Mouse (Mus musculus): ENCODE measurements at regions not wholly inside any gene's neighbourhood (a gene's known extent, or its start where the extent isn't known, plus 50 kb on each side); places are given as distances from the start of the nearest gene placed in this dataset.

GRCm38 (mm10) chr11:7508861-7509260 lies 295.1 kb upstream of the Igfbp3 start:
- in situ Hi-C loops (cut with MseI, MboI) = no loop called here

- in situ Hi-C loops (cut with MseI, MboI) = no loop called here
Observed at GRCm38 (mm10) chr11:7506421-7506945, 292.8 kb upstream of the Igfbp3 start.

DNA sequence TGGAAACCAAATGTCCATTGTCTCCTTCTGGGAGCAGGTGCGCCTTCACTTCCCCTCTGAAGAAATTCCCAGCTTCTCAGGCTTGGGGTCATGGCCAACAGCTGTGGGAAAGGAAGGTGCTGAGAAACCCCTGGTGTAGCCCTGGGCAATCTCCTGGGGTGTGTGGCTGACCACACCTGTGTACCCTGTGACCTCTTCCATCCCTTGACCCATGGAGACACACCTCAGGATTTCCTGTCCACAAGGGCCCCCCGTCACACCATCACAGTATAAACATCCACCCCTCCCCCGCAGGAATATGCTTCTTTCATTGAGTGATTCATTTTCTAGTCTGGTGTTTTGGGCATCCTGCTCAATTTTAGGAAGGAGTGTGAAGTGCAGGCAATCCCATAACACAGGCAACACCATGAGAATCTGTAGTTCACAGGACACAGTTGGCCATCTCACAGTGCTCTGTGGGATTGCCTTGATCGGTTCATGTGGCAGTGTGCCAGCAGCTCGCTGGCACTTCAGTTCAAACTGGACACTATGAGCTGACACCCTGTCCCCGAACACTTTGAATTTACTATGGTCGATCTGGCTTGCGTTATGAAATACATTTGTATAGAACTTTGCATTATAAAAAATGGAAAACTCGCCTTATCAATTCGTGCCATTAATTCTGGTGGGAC lies 291.1 kb upstream of the Igfbp3 start:
- in situ Hi-C loops (cut with MseI, MboI) = no loop called here

DNA sequence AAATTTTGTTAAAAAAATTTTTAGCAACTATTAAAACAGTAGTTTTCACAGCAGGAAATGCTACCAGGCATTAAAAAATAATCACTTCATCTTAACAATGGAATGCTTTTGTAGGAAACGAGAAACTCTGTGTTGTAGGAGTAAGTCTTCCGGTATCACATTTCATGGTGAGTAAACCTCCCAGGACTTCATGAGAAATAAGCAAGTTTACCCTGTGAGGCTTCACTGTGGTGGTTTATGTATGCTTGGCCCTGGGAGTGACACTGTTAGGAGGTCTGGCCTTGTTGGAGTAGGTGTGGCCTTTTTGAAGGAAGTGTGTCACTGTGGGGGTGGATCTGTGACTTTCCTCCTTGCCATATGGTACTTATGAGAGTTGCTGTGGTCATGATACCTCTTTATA lies 289.0 kb upstream of the Igfbp3 start:
- in situ Hi-C loops (cut with MseI, MboI) = no loop called here

- in situ Hi-C loops (cut with MseI, MboI) = no loop called here
Observed at GRCm38 (mm10) chr11:7502045-7502444, 288.3 kb upstream of the Igfbp3 start.

GRCm38 (mm10) chr11:7497803-7498202 lies 284.1 kb upstream of the Igfbp3 start:
- in situ Hi-C loops (cut with MseI, MboI) = no loop called here

DNA sequence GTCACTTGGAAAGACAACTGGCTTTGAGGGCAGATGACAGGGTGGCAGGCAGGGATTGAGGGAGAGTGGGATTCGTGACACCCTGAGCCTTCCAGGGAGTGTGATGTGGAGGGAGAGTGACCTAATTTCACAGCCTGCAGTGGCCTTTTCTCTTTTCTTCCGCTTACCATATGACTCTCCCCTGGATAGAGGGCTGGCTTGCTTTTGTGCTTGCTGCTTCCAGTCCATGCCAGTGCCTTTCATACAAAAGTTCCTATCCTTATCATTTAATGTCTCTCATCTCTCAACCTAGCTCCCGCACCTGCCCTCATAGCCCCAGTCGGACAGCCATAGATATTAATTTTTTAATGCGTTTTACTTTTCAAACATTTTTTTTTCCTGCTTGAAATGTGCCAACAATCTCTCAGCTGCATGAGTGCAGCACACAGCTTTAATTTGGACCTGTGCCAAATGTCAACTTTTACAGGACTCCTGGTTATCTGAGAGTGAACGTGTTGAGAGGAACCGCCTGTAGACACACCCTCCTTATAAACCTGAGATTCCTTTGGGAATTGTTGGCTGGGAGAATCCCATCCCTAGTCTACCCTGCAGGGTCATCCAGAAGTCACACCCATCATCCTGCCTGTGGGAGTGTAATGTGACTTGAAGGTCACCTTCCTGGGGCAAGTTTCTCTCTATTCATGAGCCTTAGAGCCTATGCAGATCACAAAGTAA lies 260.3 kb upstream of the Igfbp3 start:
- in situ Hi-C loops (cut with MseI, MboI) = no loop called here

DNA sequence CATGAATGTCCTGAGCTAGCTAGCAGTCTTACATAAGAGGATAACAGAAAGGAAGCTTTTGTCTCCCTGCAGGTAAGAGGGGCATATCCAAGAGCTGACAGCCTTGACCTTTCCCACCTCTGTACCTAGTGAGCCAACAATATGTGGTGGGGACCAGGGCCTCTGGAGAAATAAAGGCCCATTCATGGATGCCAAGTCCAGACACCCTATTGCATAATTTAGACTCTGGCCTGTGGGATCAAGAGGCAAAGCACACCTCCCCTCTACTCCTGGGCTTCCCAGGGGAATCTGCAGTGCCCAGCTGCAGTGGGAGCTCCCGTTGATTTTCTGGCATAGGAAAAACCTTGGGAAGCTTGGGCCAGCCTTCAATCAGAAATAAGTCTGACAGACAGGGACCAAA lies 251.8 kb upstream of the Igfbp3 start:
- in situ Hi-C loops (cut with MseI, MboI) = no loop called here

GRCm38 (mm10) chr11:7461956-7462771 lies 248.4 kb upstream of the Igfbp3 start:
- in situ Hi-C loops (cut with MseI, MboI) = no loop called here

- in situ Hi-C loops (cut with MseI, MboI) = no loop called here
Observed at GRCm38 (mm10) chr11:7451756-7452155, 238.0 kb upstream of the Igfbp3 start.

- in situ Hi-C loops (cut with MseI, MboI) = no loop called here
Observed at GRCm38 (mm10) chr11:7444494-7444893, 230.8 kb upstream of the Igfbp3 start.

DNA sequence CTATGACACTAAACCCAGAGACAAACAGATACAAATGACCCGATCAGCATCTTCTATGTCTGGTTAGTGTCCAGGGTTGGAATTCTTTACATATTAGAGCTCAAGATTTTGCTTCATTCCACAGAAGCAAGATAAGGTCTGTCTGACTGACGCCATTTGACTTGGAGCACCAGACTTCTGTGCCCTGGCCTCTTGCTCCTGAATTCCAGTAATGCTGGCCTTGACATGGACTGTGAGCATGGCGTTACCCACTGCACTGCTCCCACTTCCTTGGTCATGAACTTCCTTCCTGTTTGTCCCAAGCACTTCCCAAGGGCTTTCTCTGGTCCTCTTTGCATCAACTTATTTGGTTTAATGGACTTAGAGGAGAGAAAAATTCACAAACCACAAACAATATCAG lies 225.6 kb upstream of the Igfbp3 start:
- in situ Hi-C loops (cut with MseI, MboI) = no loop called here

DNA sequence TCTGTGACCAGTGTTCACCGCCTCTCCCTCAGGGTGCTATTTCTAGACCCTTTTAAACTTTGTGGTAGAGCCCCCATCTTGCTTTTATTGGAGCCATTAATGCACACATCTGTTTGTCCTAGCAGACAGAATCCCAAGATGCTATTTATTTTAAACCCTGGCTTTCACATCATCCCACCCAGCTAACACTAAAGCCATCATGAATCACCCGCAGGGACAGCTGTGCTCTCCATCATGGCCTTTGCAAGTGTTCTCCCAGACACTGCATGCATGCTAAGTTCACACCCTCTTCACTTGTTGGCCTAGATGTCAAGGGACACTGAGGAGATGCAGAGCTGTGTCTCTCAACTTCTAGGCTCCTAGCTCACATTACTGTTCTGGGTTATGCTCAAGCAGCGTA lies 220.9 kb upstream of the Igfbp3 start:
- in situ Hi-C loops (cut with MseI, MboI) = no loop called here

- in situ Hi-C loops (cut with MseI, MboI) = no loop called here
Observed at GRCm38 (mm10) chr11:7427771-7428170, 214.0 kb upstream of the Igfbp3 start.

DNA sequence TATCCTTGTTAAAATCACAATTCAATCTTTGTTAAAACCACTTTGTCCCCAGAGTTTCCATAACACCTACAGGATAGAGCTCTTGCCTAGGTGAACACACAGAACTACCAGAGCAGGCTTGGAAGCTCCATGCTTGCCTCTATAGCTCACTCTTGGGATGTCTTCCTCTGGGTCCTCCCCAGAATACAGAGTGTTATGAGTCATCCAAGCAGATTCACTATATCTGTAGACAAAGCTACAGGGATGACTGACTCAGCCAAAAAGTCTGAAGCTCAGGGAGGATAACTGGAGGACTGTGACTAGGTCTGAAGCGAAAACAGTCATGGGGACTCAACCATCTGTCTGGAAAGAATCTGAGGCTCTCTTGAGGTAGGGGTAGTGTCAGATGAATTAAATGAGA lies 211.5 kb upstream of the Igfbp3 start:
- in situ Hi-C loops (cut with MseI, MboI) = no loop called here

DNA sequence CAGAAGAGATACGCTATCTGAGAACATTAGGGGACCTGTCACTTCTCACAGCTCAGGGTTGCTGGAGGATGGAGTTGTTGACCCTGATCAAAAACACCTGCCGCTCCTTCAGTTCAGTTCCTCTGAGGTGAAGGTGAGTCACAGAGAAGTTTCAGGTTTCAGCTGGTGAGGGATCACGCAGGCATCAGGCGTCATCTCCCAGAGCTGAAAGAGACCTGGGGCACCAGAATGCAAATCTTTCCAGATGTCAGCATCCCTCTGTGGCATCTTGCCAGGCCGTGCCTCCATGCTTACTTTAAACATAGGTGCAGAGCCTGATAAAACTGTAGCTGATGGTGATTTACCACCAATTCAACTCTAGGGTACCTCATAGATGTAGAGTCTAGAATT lies 210.4 kb upstream of the Igfbp3 start:
- in situ Hi-C loops (cut with MseI, MboI) = no loop called here

GRCm38 (mm10) chr11:7423276-7424081 lies 209.8 kb upstream of the Igfbp3 start:
- in situ Hi-C loops (cut with MseI, MboI) = no loop called here

DNA sequence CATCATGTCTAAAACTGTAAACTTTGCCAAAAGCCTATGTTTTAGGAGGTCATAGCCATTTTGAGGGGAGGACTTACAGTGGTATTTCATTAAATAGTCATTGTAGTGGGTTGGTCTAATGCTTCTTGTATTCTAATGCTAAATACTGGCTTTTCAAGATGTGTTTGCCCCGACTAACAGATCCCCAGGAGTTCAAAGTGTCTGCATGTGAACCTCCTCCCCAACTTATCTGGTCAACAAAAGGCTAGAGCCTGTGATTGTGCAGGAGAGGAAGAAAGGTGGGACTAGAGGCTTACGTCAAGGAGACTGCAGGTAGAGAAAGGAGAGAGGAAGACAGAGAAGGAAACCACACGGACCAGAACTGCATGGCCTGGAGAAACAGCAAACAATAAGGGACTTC lies 198.9 kb upstream of the Igfbp3 start:
- in situ Hi-C loops (cut with MseI, MboI) = no loop called here

DNA sequence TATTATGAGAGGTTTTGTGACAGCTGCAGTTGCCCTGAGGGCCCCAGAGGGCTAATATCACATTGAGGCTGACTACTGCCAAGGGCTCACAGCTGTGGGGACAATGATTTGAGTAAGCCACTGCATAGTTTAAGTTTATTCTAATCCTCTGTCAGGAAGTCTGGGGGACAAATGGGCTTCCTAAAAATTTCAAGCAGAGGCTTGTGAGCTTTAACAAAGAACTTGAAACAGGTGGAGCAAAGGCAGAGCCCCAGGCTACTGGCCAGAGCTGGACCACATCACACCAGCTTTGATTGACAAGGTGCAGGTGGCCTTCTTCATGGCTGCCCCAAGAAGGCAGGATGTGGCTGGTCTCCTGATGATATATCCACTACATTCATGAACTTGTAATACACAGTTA lies 195.3 kb upstream of the Igfbp3 start:
- in situ Hi-C loops (cut with MseI, MboI) = no loop called here

DNA sequence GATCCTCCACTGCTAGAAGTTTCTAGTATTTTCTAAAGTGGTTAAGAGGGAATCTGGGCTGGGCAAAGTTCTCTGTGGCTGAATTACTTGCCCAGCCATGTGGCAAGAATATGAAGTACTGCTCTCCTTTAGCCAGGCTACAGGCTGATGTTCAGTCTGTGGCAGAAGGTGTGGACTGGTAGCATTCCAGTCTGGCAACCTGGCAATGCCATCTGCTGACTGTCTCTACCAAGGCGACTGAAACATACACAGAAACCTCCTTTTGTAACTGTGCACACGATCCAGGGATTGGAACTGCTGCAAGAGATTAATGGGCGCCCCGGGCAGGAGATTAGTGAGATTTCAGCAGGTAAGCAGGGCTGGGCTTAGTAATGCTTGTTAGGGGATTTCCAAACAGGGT lies 190.9 kb upstream of the Igfbp3 start:
- in situ Hi-C loops (cut with MseI, MboI) = no loop called here

DNA sequence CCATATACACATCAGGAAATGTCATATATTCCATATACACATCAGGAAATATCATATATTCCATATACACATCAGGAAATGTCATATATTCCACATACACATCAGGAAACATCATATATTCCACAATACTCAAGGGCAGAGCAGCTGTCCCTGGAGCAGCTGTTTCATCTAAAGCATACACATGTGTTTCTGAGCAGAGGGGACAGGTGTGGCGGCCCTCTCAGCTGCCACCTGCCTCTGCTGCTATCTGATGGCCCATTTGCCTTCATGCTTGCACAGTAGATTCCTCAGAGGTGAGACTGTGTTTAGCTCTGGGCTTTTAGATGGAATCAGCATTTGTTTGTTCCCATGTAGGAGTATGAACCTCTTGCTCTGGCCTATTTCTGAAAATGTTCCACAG lies 158.1 kb upstream of the Igfbp3 start:
- in situ Hi-C loops (cut with MseI, MboI) = no loop called here

- in situ Hi-C loops (cut with MseI, MboI) = no loop called here
Observed at GRCm38 (mm10) chr11:7361388-7361787, 147.7 kb upstream of the Igfbp3 start.

Data from mouse trophoblast stem cell (cell line).